Mouse (Mus musculus): ENCODE results near the gene Pard3b.
A peak's percentile ranks its signal among the peaks of the same experiment; 100 is the strongest.

The Pard3b gene

GRCm38 (mm10) chr1:61638347-61639111 lies at the start of gene Pard3b:
Pard3b (plus strand) TSS chr1:61638824.
- ATAC-seq (ENCODE audit: low TSS enrichment), result peak; percentile 87

- ATAC-seq (ENCODE audit: low TSS enrichment), result no peak
Observed at GRCm38 (mm10) chr1:61616176-61616575, 22.4 kb upstream of the Pard3b start.

DNA sequence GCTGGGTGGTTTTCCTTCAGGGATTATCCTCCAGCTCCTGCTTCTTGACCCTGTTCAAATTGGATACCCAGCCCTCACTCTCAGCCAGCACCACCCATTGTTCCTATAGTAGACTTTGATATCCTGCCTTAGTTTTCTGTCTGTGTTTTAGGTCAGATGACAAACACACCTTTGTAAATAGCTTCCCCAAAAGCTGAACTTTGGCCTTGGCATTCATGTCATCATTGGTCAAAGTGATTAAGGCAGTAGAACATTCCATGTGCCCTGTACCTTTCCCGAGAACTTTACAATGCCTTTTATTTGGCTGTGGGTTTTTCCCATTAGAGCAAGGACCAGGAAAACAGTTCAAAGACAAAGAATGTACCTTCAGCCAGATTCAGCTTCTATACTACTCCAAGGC lies 18.0 kb upstream of the Pard3b start:
- ATAC-seq (ENCODE audit: low TSS enrichment), result no peak

GRCm38 (mm10) chr1:61629857-61630256 lies 8.8 kb upstream of the Pard3b start:
- no peak for ATAC-seq (ENCODE audit: low TSS enrichment)

GRCm38 (mm10) chr1:61639114-61640093 lies 780 bp downstream of the Pard3b start:
- ATAC-seq (ENCODE audit: low TSS enrichment), result peak; percentile 28; the same call in 1 of the 2 replicates

DNA sequence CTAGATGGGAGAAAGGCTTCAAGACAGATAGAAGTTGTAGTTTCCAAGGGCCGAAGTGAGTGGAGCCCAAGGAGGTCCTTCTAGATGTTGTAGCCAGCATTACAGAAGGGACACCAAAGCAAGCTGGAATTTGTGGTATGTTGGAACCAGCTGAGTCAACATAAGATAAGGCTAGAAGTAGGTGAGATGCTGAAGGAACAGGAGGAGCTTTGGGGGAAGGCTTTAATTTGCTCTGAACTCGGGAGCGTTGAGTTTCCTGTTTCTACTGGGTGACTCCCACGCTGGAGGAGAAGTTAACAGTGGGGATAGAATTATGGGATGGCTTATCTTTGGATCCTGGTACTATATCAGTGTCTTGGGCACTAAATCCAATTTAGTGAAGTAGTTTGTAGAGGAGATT lies 3.3 kb downstream of the Pard3b start:
- ATAC-seq (ENCODE audit: low TSS enrichment), result no peak

GRCm38 (mm10) chr1:61645062-61645461 lies 6.4 kb downstream of the Pard3b start:
- no peak for ATAC-seq (ENCODE audit: low TSS enrichment)

- no peak for ATAC-seq (ENCODE audit: low TSS enrichment)
Observed at GRCm38 (mm10) chr1:61649964-61650363, 11.3 kb downstream of the Pard3b start.

- no peak for ATAC-seq (ENCODE audit: low TSS enrichment)
Observed at GRCm38 (mm10) chr1:61651454-61652271, 13.0 kb downstream of the Pard3b start.

DNA sequence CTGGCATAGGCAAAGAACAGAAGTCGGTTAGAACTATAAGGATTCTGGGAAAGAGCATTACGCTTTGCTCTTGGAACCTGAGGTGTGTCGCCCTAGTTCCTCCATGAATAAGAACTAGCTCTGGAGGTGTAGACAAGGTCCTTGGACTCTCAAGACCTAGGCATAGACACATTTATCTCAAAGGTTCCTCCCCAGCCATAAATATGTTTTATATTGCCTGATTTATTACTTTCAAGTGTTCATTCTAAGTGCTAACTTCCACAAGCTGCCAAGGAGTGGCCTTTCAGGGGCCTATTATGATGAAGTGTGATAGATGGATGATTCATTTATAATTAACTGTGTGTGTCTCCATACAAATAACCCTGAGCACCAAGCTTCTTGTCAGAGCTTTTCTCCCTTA lies 19.1 kb downstream of the Pard3b start:
- ATAC-seq (ENCODE audit: low TSS enrichment), result no peak

GRCm38 (mm10) chr1:61659931-61660330 lies 21.3 kb downstream of the Pard3b start:
- no peak for ATAC-seq (ENCODE audit: low TSS enrichment)

DNA sequence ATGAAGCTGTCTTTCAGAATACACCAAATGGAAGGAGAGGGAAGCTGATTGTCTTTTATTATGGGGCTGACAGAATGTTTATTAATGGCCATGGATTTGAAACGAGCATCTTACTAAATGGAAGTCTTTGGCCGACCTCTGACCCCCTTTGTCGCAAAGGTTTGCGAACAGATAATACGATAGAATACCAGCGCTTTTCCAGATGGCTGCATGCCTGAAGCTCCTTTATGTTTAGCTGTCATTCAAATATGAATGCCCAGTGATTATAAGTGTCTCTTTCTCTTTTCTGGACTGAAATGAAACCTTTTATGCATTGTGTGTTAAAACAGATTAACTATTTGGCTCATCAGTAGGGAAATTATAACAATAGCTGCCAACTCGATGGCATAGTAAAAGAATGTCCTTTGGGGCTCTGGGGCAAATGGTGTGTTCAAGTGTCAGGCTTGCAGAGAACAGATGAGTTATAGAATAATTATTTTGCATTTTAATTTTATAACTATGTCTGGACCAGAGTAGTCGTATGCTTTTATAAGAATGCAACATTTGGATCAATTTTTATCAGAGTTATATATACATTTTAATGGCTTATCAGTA lies 46.7 kb downstream of the Pard3b start:
- ATAC-seq (ENCODE audit: low TSS enrichment), result no peak

- ATAC-seq (ENCODE audit: low TSS enrichment), result no peak
Observed at GRCm38 (mm10) chr1:61685921-61686320, 47.3 kb downstream of the Pard3b start.

DNA sequence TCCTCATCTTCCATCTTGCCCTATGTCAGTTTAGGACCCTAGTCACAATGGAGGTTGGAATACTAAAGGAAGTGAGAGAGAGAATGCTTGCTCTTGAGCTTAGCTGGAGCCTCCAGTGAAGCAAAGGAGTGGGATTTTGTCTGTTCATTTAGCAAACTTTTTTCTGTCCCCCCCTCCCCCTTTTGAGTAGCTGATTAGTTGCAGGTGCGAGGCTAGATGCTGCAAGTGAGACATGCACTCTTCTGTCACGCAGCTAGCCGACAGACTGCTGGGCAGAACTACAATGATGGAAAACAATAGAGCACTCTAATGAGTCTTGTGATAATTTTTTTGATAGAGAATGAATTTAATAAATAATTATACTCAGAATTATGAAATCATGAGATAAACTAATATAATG lies 49.7 kb downstream of the Pard3b start:
- no peak for ATAC-seq (ENCODE audit: low TSS enrichment)

- ATAC-seq (ENCODE audit: low TSS enrichment), result no peak
Observed at GRCm38 (mm10) chr1:61698462-61699218, 60.0 kb downstream of the Pard3b start.

DNA sequence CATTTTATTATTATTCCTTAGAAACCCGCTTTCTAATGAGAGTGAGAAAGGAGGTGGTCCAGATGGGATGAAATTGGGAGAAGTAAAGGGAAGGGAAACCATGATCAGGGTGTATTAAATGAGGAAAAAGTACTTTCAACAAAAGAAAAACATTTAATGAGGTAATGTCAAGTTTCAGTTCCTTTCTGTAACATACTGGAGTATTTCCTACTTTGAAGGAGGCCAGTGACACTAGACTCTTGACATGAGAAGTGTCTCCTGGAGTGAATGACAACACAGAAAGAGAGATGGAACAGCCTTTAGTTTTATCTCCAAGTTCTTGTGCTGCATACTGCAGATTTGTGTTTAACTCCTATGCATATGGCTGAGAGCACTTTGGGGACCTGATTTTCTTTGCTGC lies 71.2 kb downstream of the Pard3b start:
- ATAC-seq (ENCODE audit: low TSS enrichment), result no peak

GRCm38 (mm10) chr1:61711523-61711922 lies 72.9 kb downstream of the Pard3b start:
- no peak for ATAC-seq (ENCODE audit: low TSS enrichment)

GRCm38 (mm10) chr1:61729654-61730053 lies 91.0 kb downstream of the Pard3b start:
- no peak for ATAC-seq (ENCODE audit: low TSS enrichment)

DNA sequence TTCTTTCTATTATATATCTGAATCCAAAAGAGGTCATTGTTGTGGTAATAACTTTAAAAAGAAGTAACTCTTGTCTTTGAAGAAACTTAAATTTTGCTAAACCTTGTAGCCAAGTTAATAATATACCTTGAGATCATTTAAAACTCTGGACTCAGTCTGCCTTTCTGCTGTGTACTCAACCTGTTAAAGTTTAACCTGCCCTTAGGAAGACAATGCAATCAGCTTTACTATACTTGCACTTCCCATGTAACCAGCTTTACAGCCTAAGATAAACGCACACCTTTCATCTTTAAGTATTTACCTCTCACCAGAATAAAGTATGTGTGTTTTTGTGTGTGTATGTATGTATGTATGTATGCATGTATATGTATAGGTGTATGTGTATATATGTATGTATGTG lies 97.9 kb downstream of the Pard3b start:
- no peak for ATAC-seq (ENCODE audit: low TSS enrichment)

GRCm38 (mm10) chr1:61742831-61743230 lies 104.2 kb downstream of the Pard3b start:
- ATAC-seq (ENCODE audit: low TSS enrichment), result no peak

GRCm38 (mm10) chr1:61747481-61747880 lies 108.9 kb downstream of the Pard3b start:
- no peak for ATAC-seq (ENCODE audit: low TSS enrichment)
